Mouse (Mus musculus) heart, postnatal 14 days (tissue): ENCODE results near the gene Msantd3. TPM values are rescaled to one million over a fixed set of nuclear protein-coding genes. Genes with fewer than 3 reads are reported as not detected.
A peak's percentile ranks its signal among the peaks of the same experiment; 100 is the strongest.

Experiments
- DNase-seq, 2 experiments: peaks; one replicate each; pipeline ENCODE4 v3.0.0; 2021 to 2022
- intact Hi-C: fragments of 180-260 bp; cut with DNase I; formaldehyde crosslinking; loops from one replicate; pipeline ENCODE4 v1.15.1; 2025
- long read RNA-seq, 2 experiments: library from polyadenylated mRNA; stranded (forward); transcript quantifications; one replicate each; pipeline ENCODE4 v2.0.0; 2021
- total RNA-seq, 2 experiments: library from RNA; stranded (reverse); gene quantifications; 2 replicates each; pipeline ENCODE4 v1.2.3; 2021

The Msantd3 gene
- total RNA-seq: 10 to 100 TPM; 24.1 to 25.8 TPM
- long read RNA-seq, experiment 1, transcript Msantd3-203 (3 exons, 1,597 nt): major isoform, 34 of 52 reads
- long read RNA-seq, experiment 1, transcript Msantd3-202 (3 exons, 1,378 nt): minor isoform, 11 of 52 reads
- long read RNA-seq, experiment 1, partial matches to known transcripts: 2 of 52 reads
- long read RNA-seq, experiment 1, other reads (novel, unspliced or antisense): 5 of 52 reads
- long read RNA-seq, experiment 2, transcript Msantd3-203 (3 exons, 1,597 nt): major isoform, 18 of 29 reads
- long read RNA-seq, experiment 2, transcript Msantd3-202 (3 exons, 1,378 nt): minor isoform, 8 of 29 reads
- long read RNA-seq, experiment 2, partial matches to known transcripts: 0 of 29 reads
- long read RNA-seq, experiment 2, other reads (novel, unspliced or antisense): 3 of 29 reads

GRCm38 (mm10) chr4:48539841-48540575 is at the start of gene Msantd3:
Msantd3 (plus strand) TSS chr4:48539935.
- peak; percentile 63 to 66 for DNase-seq
- intact Hi-C loops: loop anchor here (5.0 kb wide), 3 partner anchors 42 to 127 kb away; partner anchors contain the start of gene Tex10

GRCm38 (mm10) chr4:48491290-48491743 is 48.4 kb upstream of the Msantd3 start:
- DNase-seq: no peak
- intact Hi-C loops: no loop called here

- no peak for DNase-seq
- intact Hi-C loops: no loop called here
Observed at GRCm38 (mm10) chr4:48492510-48492909, 47.2 kb upstream of the Msantd3 start.

GRCm38 (mm10) chr4:48510861-48511260 is 28.9 kb upstream of the Msantd3 start:
- DNase-seq: no peak
- intact Hi-C loops: no loop called here

- intact Hi-C loops: no loop called here
- no peak for DNase-seq
Observed at GRCm38 (mm10) chr4:48529559-48529958, 10.2 kb upstream of the Msantd3 start.

- intact Hi-C loops: no loop called here
- DNase-seq: no peak
Observed at GRCm38 (mm10) chr4:48531804-48532601, 7.7 kb upstream of the Msantd3 start.

- intact Hi-C loops: no loop called here
- DNase-seq: no peak
Observed at GRCm38 (mm10) chr4:48536275-48536674, 3.5 kb upstream of the Msantd3 start.

GRCm38 (mm10) chr4:48537024-48537423 is 2.7 kb upstream of the Msantd3 start:
- intact Hi-C loops: no loop called here

GRCm38 (mm10) chr4:48538581-48538980 is 1.2 kb upstream of the Msantd3 start:
- no peak for DNase-seq
- intact Hi-C loops: no loop called here

More at GRCm38 (mm10) chr4:48537024-48537423, 2.7 kb upstream of the Msantd3 start:
- DNase-seq: no peak

GRCm38 (mm10) chr4:48540576-48541111 is 909 bp downstream of the Msantd3 start:
- intact Hi-C loops: loop anchor here (5.0 kb wide), 3 partner anchors 42 to 127 kb away; partner anchors contain the start of gene Tex10
- peak; percentile 59 to 65 for DNase-seq

- intact Hi-C loops: loop anchor here (5.0 kb wide), 3 partner anchors 41 to 126 kb away; partner anchors contain the start of gene Tex10
Observed at GRCm38 (mm10) chr4:48541526-48542250, 2.0 kb downstream of the Msantd3 start.

GRCm38 (mm10) chr4:48542351-48542750 is 2.6 kb downstream of the Msantd3 start:
- DNase-seq: no peak

More at GRCm38 (mm10) chr4:48541526-48542250, 2.0 kb downstream of the Msantd3 start:
- DNase-seq: no peak

GRCm38 (mm10) chr4:48543071-48543865 is 3.5 kb downstream of the Msantd3 start:
- DNase-seq: no peak
- intact Hi-C loops: loop anchor here (5.0 kb wide), 3 partner anchors 39 to 124 kb away; partner anchors contain the start of gene Tex10

More at GRCm38 (mm10) chr4:48542351-48542750, 2.6 kb downstream of the Msantd3 start:
- intact Hi-C loops: loop anchor here (5.0 kb wide), 3 partner anchors 40 to 125 kb away; partner anchors contain the start of gene Tex10

GRCm38 (mm10) chr4:48544141-48544540 is 4.4 kb downstream of the Msantd3 start:
- no peak for DNase-seq
- intact Hi-C loops: loop anchor here (5.0 kb wide), 3 partner anchors 38 to 123 kb away; partner anchors contain the start of gene Tex10

- intact Hi-C loops: no loop called here
- no peak for DNase-seq
Observed at GRCm38 (mm10) chr4:48545966-48546365, 6.2 kb downstream of the Msantd3 start.

GRCm38 (mm10) chr4:48546568-48547496 is 7.1 kb downstream of the Msantd3 start:
- intact Hi-C loops: no loop called here
- DNase-seq: no peak

- intact Hi-C loops: no loop called here
- no peak for DNase-seq
Observed at GRCm38 (mm10) chr4:48548393-48549045, 8.8 kb downstream of the Msantd3 start.
